Mouse (Mus musculus) stomach, embryonic 16.5 days (tissue): ENCODE measurements around the gene Myo9b. TPM values are rescaled to one million over a fixed set of nuclear protein-coding genes. Genes with fewer than 3 reads are reported as not detected.

ENCODE experiments used
- ATAC-seq: fragments of 200-750 bp; cut with Nextera tagmentation; 2 replicates; pipeline ENCODE4 v1.8.0; 2017; ENCODE audit warnings: moderate number of reproducible peaks, moderate TSS enrichment; ENCODE audit not compliant: insufficient read depth, low FRiP score
- H3K27ac ChIP-seq: fragments of 300-500 bp; sonication (generic); 2 replicates; pipeline ENCODE4 v1.5.1; 2014; ENCODE audit warnings: low read length
- H3K27me3 ChIP-seq: fragments of 300-500 bp; sonication (generic); 2 replicates; pipeline ENCODE4 v1.6.1; 2014; ENCODE audit warnings: low read length, control low read depth, mixed read lengths; ENCODE audit not compliant: control insufficient read depth, insufficient read depth
- H3K36me3 ChIP-seq: fragments of 300-500 bp; sonication (generic); 2 replicates; pipeline ENCODE4 v1.6.1; 2014; ENCODE audit warnings: low read length; ENCODE audit not compliant: control insufficient read depth, insufficient read depth
- H3K4me1 ChIP-seq: fragments of 300-500 bp; sonication (generic); 2 replicates; pipeline ENCODE4 v1.6.1; 2014; ENCODE audit warnings: low read length, control low read depth, mixed read lengths; ENCODE audit not compliant: control insufficient read depth, insufficient read depth
- H3K4me2 ChIP-seq: fragments of 300-500 bp; sonication (generic); 2 replicates; pipeline ENCODE4 v1.6.1; 2014; ENCODE audit warnings: low read depth, low read length, mixed read lengths
- H3K4me3 ChIP-seq: fragments of 300-500 bp; sonication (generic); replicated peaks from 2 replicates; pipeline ENCODE4 v1.5.1; 2014; ENCODE audit warnings: mild to moderate bottlenecking, low read length
- H3K9ac ChIP-seq: fragments of 300-500 bp; sonication (generic); 2 replicates; pipeline ENCODE4 v1.6.1; 2014; ENCODE audit warnings: low read length
- H3K9me3 ChIP-seq: fragments of 300-500 bp; sonication (generic); replicated peaks from 2 replicates; pipeline ENCODE4 v1.6.1; 2016; ENCODE audit warnings: low read length, control low read depth; ENCODE audit not compliant: control insufficient read depth
- WGBS: fragments of 180-500 bp; shearing (Covaris S2); extraction: QIAGEN DNeasy Blood & Tissue Kit; methylation state at CpG from one replicate; pipeline ENCODE4 v1.1.7; 2014; 5-methylcytosine and 5-hydroxymethylcytosine counted together
- polyA plus RNA-seq: library from polyadenylated mRNA; unstranded; fragments of >200 nt; fragmentation: Nextera tagmentation; extraction: Ambion mirVana; gene quantifications from 2 replicates; pipeline ENCODE4 v1.2.1, GENCODE M21; 2015

The Myo9b gene
- polyA plus RNA-seq, 1 experiment from 2014 or later, result 19.1 TPM

GRCm38 (mm10) chr8:71395071-71395470, 122.6 kb downstream of the Myo9b start:
- peak overlapping the region; percentile 44; the same call in 1 of the 2 replicates for H3K9ac ChIP-seq
- WGBS, result 83% methylated on average over 10 of the region's 10 CpGs
- H3K27ac ChIP-seq, result no peak overlapping the region
- H3K4me3 ChIP-seq, result peak overlapping the region; percentile 18
- peaks cover 7% of the 10 kb centered on the region for H3K4me1 ChIP-seq
- ATAC-seq, result no peak
- peaks cover 5% of the 10 kb centered on the region; the same call in 1 of the 2 replicates for H3K36me3 ChIP-seq
- H3K4me2 ChIP-seq, result 0 out of 2 replicates have a peak overlapping the region, but pooled peaks have one; percentile 16
- H3K9me3 ChIP-seq, result no peaks in the 10 kb centered on the region
- H3K27me3 ChIP-seq, result no peaks in the 10 kb centered on the region

GRCm38 (mm10) chr8:71395629-71396028, 123.1 kb downstream of the Myo9b start, which contains the start of gene Ushbp1:
Ushbp1 (minus strand) TSS chr8:71395802.
- no peak for ATAC-seq

GRCm38 (mm10) chr8:71396639-71397305, 124.3 kb downstream of the Myo9b start, which contains the start of gene Babam1:
Babam1 (plus strand) TSS chr8:71396861.
- Histone ChIP-seq H3K27me3 (no peaks in the 10 kb centered on the region), H3K4me1 (peaks cover 7% of the 10 kb centered on the region), H3K9me3 (no peaks in the 10 kb centered on the region), H3K36me3 (peaks cover 5% of the 10 kb centered on the region; the same call in 1 of the 2 replicates), H3K4me3 (peak within 1 kb of the TSS; percentile 71), H3K9ac (peak within 1 kb of the TSS; percentile 88), H3K27ac (peak within 1 kb of the TSS; percentile 76), H3K4me2 (peak within 1 kb of the TSS; percentile 89)
- WGBS, result under 1% methylated on average over 34 of the region's 34 CpGs
- peak; percentile 96 for ATAC-seq

More at GRCm38 (mm10) chr8:71395629-71396028, 123.1 kb downstream of the Myo9b start, which contains the start of gene Ushbp1:
- Histone ChIP-seq H3K27me3 (no peaks in the 10 kb centered on the region), H3K4me2 (peak within 1 kb of the TSS; percentile 51), H3K36me3 (peaks cover 5% of the 10 kb centered on the region; the same call in 1 of the 2 replicates), H3K4me3 (peak within 1 kb of the TSS; percentile 71), H3K27ac (peak within 1 kb of the TSS; percentile 76), H3K9ac (peak within 1 kb of the TSS; percentile 44), H3K4me1 (peaks cover 7% of the 10 kb centered on the region), H3K9me3 (no peaks in the 10 kb centered on the region)
- 82% methylated on average over 9 of the region's 9 CpGs for WGBS

GRCm38 (mm10) chr8:71397701-71398100, 125.2 kb downstream of the Myo9b start:
- Histone ChIP-seq H3K36me3 (peaks cover 5% of the 10 kb centered on the region; the same call in 1 of the 2 replicates), H3K27ac (no peak overlapping the region), H3K9ac (peak overlapping the region; percentile 88)

GRCm38 (mm10) chr8:71400826-71401225, 128.3 kb downstream of the Myo9b start:
- peaks cover 5% of the 10 kb centered on the region; the same call in 1 of the 2 replicates for H3K36me3 ChIP-seq
- H3K4me3 ChIP-seq, result no peak overlapping the region
- H3K27ac ChIP-seq, result no peak overlapping the region
- no peaks in the 10 kb centered on the region for H3K9me3 ChIP-seq
- ATAC-seq, result no peak
- no peak overlapping the region for H3K9ac ChIP-seq
- 93% methylated on average over 2 of the region's 2 CpGs for WGBS
- no peaks in the 10 kb centered on the region for H3K27me3 ChIP-seq
- H3K4me1 ChIP-seq, result peaks cover 15% of the 10 kb centered on the region
- no peak overlapping the region for H3K4me2 ChIP-seq

More at GRCm38 (mm10) chr8:71397701-71398100, 125.2 kb downstream of the Myo9b start:
- ATAC-seq, result no peak
- Histone ChIP-seq H3K4me1 (peaks cover 7% of the 10 kb centered on the region), H3K27me3 (no peaks in the 10 kb centered on the region), H3K9me3 (no peaks in the 10 kb centered on the region), H3K4me3 (peak overlapping the region; percentile 71), H3K4me2 (peak overlapping the region; percentile 89)
- 82% methylated on average over 12 of the region's 12 CpGs for WGBS

- Histone ChIP-seq H3K36me3 (peaks cover 5% of the 10 kb centered on the region; the same call in 1 of the 2 replicates), H3K9ac (no peak overlapping the region), H3K27ac (no peak overlapping the region), H3K9me3 (no peaks in the 10 kb centered on the region), H3K27me3 (no peaks in the 10 kb centered on the region), H3K4me3 (no peak overlapping the region), H3K4me1 (peaks cover 20% of the 10 kb centered on the region), H3K4me2 (no peak overlapping the region)
- no peak for ATAC-seq
Measured at GRCm38 (mm10) chr8:71401454-71401853, 128.9 kb downstream of the Myo9b start.

- no peak overlapping the region for H3K4me2 ChIP-seq
- H3K36me3 ChIP-seq, result peaks cover 6% of the 10 kb centered on the region; the same call in 1 of the 2 replicates
- ATAC-seq, result no peak
- no peaks in the 10 kb centered on the region for H3K27me3 ChIP-seq
- no peak overlapping the region for H3K27ac ChIP-seq
- no peak overlapping the region for H3K4me3 ChIP-seq
- no peak overlapping the region for H3K9ac ChIP-seq
- H3K9me3 ChIP-seq, result no peaks in the 10 kb centered on the region
- H3K4me1 ChIP-seq, result peaks cover 23% of the 10 kb centered on the region
- 86% methylated on average over 9 of the region's 9 CpGs for WGBS
Measured at GRCm38 (mm10) chr8:71402446-71402964, 130.0 kb downstream of the Myo9b start.

- H3K9me3 ChIP-seq, result no peaks in the 10 kb centered on the region
- no peak overlapping the region for H3K27ac ChIP-seq
- H3K4me3 ChIP-seq, result no peak overlapping the region
- H3K27me3 ChIP-seq, result no peaks in the 10 kb centered on the region
- H3K9ac ChIP-seq, result no peak overlapping the region
- no peak for ATAC-seq
- H3K4me2 ChIP-seq, result no peak overlapping the region
- peaks cover 20% of the 10 kb centered on the region for H3K4me1 ChIP-seq
- 50% methylated on average over 6 of the region's 6 CpGs for WGBS
- peaks cover 13% of the 10 kb centered on the region for H3K36me3 ChIP-seq
Measured at GRCm38 (mm10) chr8:71403107-71403885, 130.8 kb downstream of the Myo9b start.
